Mouse (Mus musculus) lung, postnatal 0 days (tissue): Measurements from ENCODE around the gene Ckm. TPM values are rescaled to one million over a fixed set of nuclear protein-coding genes. Genes with fewer than 3 reads are reported as not detected.

Experiments used
- ATAC-seq: fragments of 200-750 bp; cut with Nextera tagmentation; 2 replicates; pipeline ENCODE4 v1.8.0; 2017; ENCODE audit warnings: moderate library complexity
- DNase-seq: peaks from one replicate; pipeline ENCODE4 v3.0.0-alpha.2; 2016; ENCODE audit warnings: low spot score
- H3K27ac ChIP-seq: fragments of 300-500 bp; sonication (generic); 2 replicates; pipeline ENCODE4 v1.5.1; 2014; ENCODE audit warnings: antibody characterized with exemption, mild to moderate bottlenecking, low read length, mixed read lengths
- H3K27me3 ChIP-seq: fragments of 300-500 bp; sonication (generic); replicated peaks from 2 replicates; pipeline ENCODE4 v1.6.1; 2014; ENCODE audit warnings: low read length, mixed read lengths; ENCODE audit not compliant: insufficient read depth
- H3K36me3 ChIP-seq: fragments of 300-500 bp; sonication (generic); 2 replicates; pipeline ENCODE4 v1.6.1; 2014; ENCODE audit warnings: low read length, mixed read lengths; ENCODE audit not compliant: insufficient read depth
- H3K4me1 ChIP-seq: fragments of 300-500 bp; sonication (generic); 2 replicates; pipeline ENCODE4 v1.6.1; 2014; ENCODE audit warnings: antibody characterized with exemption, low read depth, low read length, mixed read lengths; ENCODE audit not compliant: insufficient read depth
- H3K4me2 ChIP-seq: fragments of 300-500 bp; sonication (generic); replicated peaks from 2 replicates; pipeline ENCODE4 v1.6.1; 2014; ENCODE audit warnings: low read depth, mild to moderate bottlenecking, low read length, moderate library complexity, mixed read lengths
- H3K4me3 ChIP-seq: fragments of 300-500 bp; sonication (generic); 2 replicates; pipeline ENCODE4 v1.5.1; 2014; ENCODE audit warnings: low read depth, low read length
- H3K9ac ChIP-seq: fragments of 300-500 bp; sonication (generic); replicated peaks from 2 replicates; pipeline ENCODE4 v1.6.1; 2014; ENCODE audit warnings: low read depth, mild to moderate bottlenecking
- H3K9me3 ChIP-seq: fragments of 300-500 bp; sonication (generic); 2 replicates; pipeline ENCODE4 v1.6.1; 2016; ENCODE audit warnings: low read length, mixed read lengths
- CTCF ChIP-seq: IDR thresholded peaks from 2 replicates; pipeline ENCODE4 v1.5.1; 2016; ENCODE audit warnings: antibody characterized with exemption, mild to moderate bottlenecking
- EP300 ChIP-seq: IDR thresholded peaks from 2 replicates; pipeline ENCODE4 v1.6.1; 2016; ENCODE audit warnings: antibody characterized with exemption, mild to moderate bottlenecking, control low read depth
- WGBS: fragments of 180-500 bp; shearing (Covaris S2); extraction: QIAGEN DNeasy Blood & Tissue Kit; methylation state at CpG from one replicate; pipeline ENCODE4 v1.1.7; 2014; 5-methylcytosine and 5-hydroxymethylcytosine counted together
- polyA plus RNA-seq: library from polyadenylated mRNA; unstranded; fragments of >200 nt; fragmentation: Nextera tagmentation; extraction: Ambion mirVana; gene quantifications from 2 replicates; pipeline ENCODE4 v1.2.1, GENCODE M21; 2015

Gene Ckm
- polyA plus RNA-seq, 1 experiment from 2014 or later = 34.0 TPM

DNA sequence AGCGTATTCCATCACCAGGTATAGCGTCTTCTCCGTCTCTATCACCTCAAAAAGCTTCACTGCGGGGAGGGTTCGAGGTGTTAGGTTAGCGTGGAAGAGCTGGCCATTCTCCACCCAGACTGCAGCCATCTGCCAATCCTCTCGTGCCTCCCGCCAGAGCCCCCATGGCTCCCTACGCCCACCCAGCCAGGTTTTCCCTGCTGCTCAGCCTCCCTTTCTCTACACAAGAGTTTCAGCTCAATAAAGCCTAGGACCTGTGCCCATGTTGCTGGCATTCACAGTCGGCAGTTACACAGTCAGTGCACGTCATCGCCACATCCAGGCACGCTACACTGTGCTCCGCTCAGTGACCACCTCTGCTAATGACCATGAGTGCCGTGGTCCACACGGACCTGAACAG lies 43.1 kb downstream of the Ckm start:
- no peaks in the 10 kb centered on the region for H3K27me3 ChIP-seq
- DNase-seq (no peak), ATAC-seq (no peak)
- H3K9me3 ChIP-seq = no peaks in the 10 kb centered on the region
- no peaks in the 10 kb centered on the region for H3K4me1 ChIP-seq
- no peak overlapping the region for H3K9ac ChIP-seq
- H3K4me3 ChIP-seq = no peak overlapping the region
- no peak overlapping the region for H3K27ac ChIP-seq
- H3K36me3 ChIP-seq = peaks cover 9% of the 10 kb centered on the region
- H3K4me2 ChIP-seq = no peak overlapping the region
- no peak for TF ChIP-seq EP300
- TF ChIP-seq CTCF = no peak
- 90% methylated on average over 16 of the region's 16 CpGs for WGBS

DNA sequence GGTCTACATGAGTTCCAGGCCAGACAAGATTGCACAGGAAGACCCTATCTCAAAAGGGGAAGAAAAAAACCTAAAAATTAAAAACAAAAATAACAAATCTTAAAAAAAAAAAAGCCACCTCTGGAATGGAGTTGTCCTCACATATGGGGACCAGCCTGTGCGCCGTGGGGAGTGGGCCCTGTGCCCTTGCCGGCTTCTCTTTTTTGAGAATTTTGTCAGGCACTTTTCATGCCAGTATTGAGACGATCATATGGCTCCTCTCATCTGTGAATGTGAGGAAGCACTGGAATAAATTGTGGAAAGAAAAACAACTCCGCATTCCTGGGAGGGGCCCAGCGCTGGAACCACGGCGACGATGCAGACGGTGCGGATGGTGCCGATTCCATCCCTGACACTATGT lies 44.6 kb downstream of the Ckm start:
- Histone ChIP-seq H3K4me2 (no peak overlapping the region), H3K9ac (no peak overlapping the region), H3K4me1 (no peaks in the 10 kb centered on the region), H3K4me3 (no peak overlapping the region), H3K27me3 (no peaks in the 10 kb centered on the region), H3K27ac (no peak overlapping the region), H3K9me3 (no peaks in the 10 kb centered on the region), H3K36me3 (peaks cover 9% of the 10 kb centered on the region)
- no peak for ATAC-seq
- WGBS = 70% methylated on average over 12 of the region's 12 CpGs
- no peak for DNase-seq
- TF ChIP-seq CTCF (no peak), EP300 (no peak)

DNA sequence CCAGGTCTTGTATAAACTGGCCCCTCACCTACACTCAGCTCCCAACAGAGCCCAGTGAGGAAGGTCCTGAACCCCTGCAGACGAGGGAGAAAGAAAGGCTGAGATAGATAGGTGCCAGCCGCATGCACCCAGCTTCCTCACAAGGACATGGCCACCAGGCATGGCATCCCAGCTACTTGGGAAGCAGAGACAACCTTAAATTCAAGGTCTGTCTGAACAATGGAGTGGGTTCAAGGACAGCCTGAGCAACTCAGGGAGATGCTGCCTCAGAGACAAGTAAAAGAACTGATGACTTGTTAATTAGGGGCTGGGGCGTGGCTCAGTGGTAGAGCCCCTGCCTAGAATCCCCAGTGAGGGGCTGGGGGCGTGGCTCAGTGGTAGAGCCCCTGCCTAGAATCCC lies 50.6 kb downstream of the Ckm start:
- ATAC-seq (no peak), DNase-seq (no peak)
- TF ChIP-seq CTCF = no peak
- no peak for TF ChIP-seq EP300
- Histone ChIP-seq H3K4me2 (no peak overlapping the region), H3K9ac (no peak overlapping the region), H3K9me3 (no peaks in the 10 kb centered on the region), H3K4me3 (no peak overlapping the region), H3K27me3 (no peaks in the 10 kb centered on the region), H3K27ac (no peak overlapping the region), H3K4me1 (peaks cover 10% of the 10 kb centered on the region), H3K36me3 (no peaks in the 10 kb centered on the region)
- WGBS = 90% methylated on average over 3 of the region's 4 CpGs

DNA sequence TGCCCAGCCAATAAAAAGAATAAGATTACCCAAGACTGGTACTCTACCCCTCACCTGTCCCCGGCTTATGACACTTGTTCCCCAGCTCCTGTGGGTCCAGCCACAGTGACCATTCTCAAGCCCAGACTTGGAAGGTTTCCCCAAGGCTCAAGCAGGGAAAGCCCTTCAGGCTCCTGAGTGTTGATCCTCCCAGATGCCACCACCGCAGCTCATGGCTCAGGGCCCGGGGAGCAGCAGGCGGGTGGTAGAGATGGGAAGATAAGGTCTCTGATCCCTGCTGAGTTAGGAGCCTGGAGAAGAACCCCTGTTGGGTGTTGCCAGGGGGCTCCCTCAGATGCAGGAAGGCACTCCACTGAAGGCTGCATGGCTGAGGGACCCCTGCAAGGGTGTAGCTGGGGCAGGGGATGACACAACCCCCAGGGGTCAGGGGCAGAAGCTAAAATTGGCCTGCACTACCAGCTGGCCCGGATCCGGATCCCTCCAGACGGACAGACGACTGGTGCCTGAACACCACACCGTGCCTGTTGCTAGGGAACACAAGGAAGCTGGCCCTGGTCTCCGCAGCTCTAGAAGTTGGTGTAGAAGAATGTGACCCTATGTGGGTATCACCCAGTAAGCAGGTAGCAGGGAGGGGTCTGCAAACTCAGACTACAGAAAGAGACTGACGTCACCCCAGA lies 51.4 kb downstream of the Ckm start:
- DNase-seq (no peak), ATAC-seq (no peak)
- Histone ChIP-seq H3K4me1 (peaks cover 10% of the 10 kb centered on the region), H3K27ac (no peak overlapping the region), H3K27me3 (no peaks in the 10 kb centered on the region), H3K4me2 (no peak overlapping the region), H3K9ac (no peak overlapping the region), H3K36me3 (no peaks in the 10 kb centered on the region), H3K4me3 (no peak overlapping the region), H3K9me3 (no peaks in the 10 kb centered on the region)
- TF ChIP-seq EP300 = no peak
- TF ChIP-seq CTCF = no peak
- WGBS = 52% methylated on average over 11 of the region's 11 CpGs

DNA sequence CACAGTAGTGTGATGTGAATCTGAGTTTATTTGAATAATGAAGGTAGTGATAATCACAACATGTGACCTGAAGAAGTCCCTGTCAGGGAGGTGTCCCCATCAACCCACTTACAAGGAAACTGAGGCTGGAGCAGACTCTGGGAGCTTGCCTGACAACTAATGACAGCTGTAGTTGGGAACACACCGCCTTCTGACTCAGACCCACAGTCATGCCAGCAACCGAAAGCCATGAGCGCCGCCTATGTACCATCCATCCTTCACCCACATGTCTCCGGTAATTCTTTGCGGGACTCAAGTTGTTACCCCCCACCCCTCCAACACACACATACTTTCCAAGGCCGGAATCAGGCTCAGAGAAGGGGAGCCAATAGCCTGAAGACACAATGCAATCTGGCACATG lies 52.1 kb downstream of the Ckm start:
- H3K9ac ChIP-seq = no peak overlapping the region

DNA sequence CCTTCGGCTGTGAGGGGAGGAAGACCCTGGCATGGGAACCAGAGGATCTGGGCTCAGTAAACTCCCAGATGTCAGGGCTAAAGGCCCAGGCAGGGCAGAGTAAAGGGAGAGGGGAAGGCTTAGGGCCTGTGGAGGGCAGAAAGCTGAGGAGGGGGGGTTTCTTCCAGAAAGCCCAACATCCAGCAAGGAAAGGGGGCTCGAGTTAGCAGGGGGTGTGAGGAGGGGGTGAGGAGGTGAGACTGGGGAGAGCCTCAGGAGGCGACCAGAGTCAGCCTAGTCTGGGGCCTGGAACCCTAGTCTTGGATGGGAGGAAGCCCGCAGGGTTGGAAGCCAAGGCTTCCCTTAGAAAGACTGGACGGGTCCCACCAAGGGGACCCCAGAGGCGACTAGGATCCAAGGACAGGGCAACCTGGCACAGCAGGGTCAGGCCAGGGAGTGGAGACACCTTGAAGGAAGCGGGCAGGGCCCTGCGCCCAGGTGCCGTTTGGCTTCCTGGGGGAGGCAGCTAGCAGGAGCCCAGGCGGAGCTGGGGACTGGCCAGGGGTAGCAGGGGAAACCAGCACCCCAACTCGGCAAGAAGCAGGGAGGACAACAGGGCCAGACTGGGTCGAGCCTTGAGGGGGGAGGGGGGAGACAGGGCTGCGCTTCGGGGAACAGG lies 53.0 kb downstream of the Ckm start:
- DNase-seq (no peak), ATAC-seq (no peak; the same call in 1 of the 2 replicates)
- Histone ChIP-seq H3K9ac (peak overlapping the region; percentile 87), H3K9me3 (no peaks in the 10 kb centered on the region), H3K4me2 (peak overlapping the region; percentile 89), H3K27me3 (no peaks in the 10 kb centered on the region), H3K4me3 (peak overlapping the region; percentile 99), H3K27ac (peak overlapping the region; percentile 83), H3K36me3 (no peaks in the 10 kb centered on the region), H3K4me1 (peaks cover 10% of the 10 kb centered on the region)
- no peak for TF ChIP-seq EP300
- no peak for TF ChIP-seq CTCF
- 1% methylated on average over 13 of the region's 14 CpGs for WGBS

More for the DNA sequence above, 52.1 kb downstream of the Ckm start:
- no peak for DNase-seq
- 87% methylated on average over 7 of the region's 7 CpGs for WGBS
- no peaks in the 10 kb centered on the region for H3K27me3 ChIP-seq
- no peak overlapping the region for H3K27ac ChIP-seq
- no peak for ATAC-seq
- H3K4me3 ChIP-seq = no peak overlapping the region
- H3K4me1 ChIP-seq = peaks cover 10% of the 10 kb centered on the region
- no peaks in the 10 kb centered on the region for H3K9me3 ChIP-seq
- H3K36me3 ChIP-seq = no peaks in the 10 kb centered on the region
- no peak for TF ChIP-seq CTCF
- TF ChIP-seq EP300 = no peak
- peak overlapping the region; percentile 89; the same call in 1 of the 2 replicates for H3K4me2 ChIP-seq
